8 mouse cellular contexts compared by ENCODE assay signal in the genomic region with DNA sequence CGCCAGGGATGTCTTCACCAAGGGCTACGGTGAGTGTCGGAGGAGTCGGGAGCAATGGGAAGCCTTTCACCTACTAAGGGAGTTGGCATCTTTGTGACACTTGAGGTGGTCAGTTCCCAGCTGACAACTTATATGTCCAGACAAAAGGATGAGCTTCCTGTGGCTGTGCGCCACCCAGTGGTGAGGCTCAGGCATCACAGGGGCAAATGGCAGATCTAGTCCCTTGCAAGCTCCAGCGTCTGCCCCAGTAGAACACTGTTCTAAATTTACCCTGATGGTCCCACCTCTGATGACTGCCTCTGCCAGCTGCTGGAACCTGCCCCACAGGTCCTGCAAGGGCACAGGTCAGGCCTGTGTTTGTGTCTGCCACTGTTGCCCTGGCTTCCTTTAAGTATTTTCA. TPM values are rescaled to one million over a fixed set of nuclear protein-coding genes. Genes with fewer than 3 reads are reported as not detected.
DNase-seq lines count a peak whose midpoint lies in the region; ATAC-seq and TF ChIP-seq lines count a peak whose summit lies in the region.

No protein-coding gene starts in this region.

- H3K36me3 ChIP-seq in kidney, postnatal 0 days (ENCODE audit: insufficient read depth, low read length): peaks cover 28% of the 10 kb centered on the region
- H3K36me3 ChIP-seq in stomach, embryonic 15.5 days: peaks cover 24% of the 10 kb centered on the region

- no peak overlapping the region for H3K4me2 ChIP-seq in kidney, postnatal 0 days (ENCODE audit: low read length)
- H3K4me2 ChIP-seq in stomach, embryonic 15.5 days: no peak overlapping the region

- no peak for ATAC-seq in cerebellum, adult (ENCODE audit: insufficient number of reproducible peaks, low FRiP score, low TSS enrichment)
- no peak for ATAC-seq in kidney, postnatal 0 days (replicated peaks; ENCODE audit: low FRiP score, low read depth)
- ATAC-seq in stomach, embryonic 15.5 days (ENCODE audit: insufficient read depth, low FRiP score, low read depth): peak; percentile 29; the same call in 1 of the 2 replicates

- peak; percentile 74 to 81 for DNase-seq in cerebellum, postnatal 10 days
- DNase-seq in A20 (ENCODE audit: low read depth, low spot score): peak; percentile 68
- peak; percentile 71 to 76 for DNase-seq in adrenal gland, postnatal 36 days
- DNase-seq in gastrocnemius, postnatal 25 days: peak; percentile 82
- peak; percentile 74 for DNase-seq in kidney, postnatal 0 days (ENCODE audit: low spot score)
- peak; percentile 59 for DNase-seq in mesoderm, embryonic 11.5 days (ENCODE audit: low read depth, low spot score)

- no peak overlapping the region for H3K4me3 ChIP-seq in kidney, postnatal 0 days (replicated peaks; ENCODE audit: low read depth, low read length)
- no peak overlapping the region for H3K4me3 ChIP-seq in stomach, embryonic 15.5 days (replicated peaks)

- no peak overlapping the region for H3K9ac ChIP-seq in kidney, postnatal 0 days (ENCODE audit: low read depth, low read length)
- H3K9ac ChIP-seq in stomach, embryonic 15.5 days: no peak overlapping the region

- H3K4me1 ChIP-seq in kidney, postnatal 0 days (replicated peaks; ENCODE audit: insufficient read depth, low read length): no peaks in the 10 kb centered on the region
- peaks cover 12% of the 10 kb centered on the region for H3K4me1 ChIP-seq in stomach, embryonic 15.5 days

- H3K27ac ChIP-seq in kidney, postnatal 0 days: no peak overlapping the region
- H3K27ac ChIP-seq in stomach, embryonic 15.5 days: no peak overlapping the region

- no peaks in the 10 kb centered on the region for H3K9me3 ChIP-seq in kidney, postnatal 0 days (replicated peaks; ENCODE audit: low read length)
- H3K9me3 ChIP-seq in stomach, embryonic 15.5 days: no peaks in the 10 kb centered on the region

- WGBS in kidney, postnatal 0 days: 48% methylated on average over 6 of the region's 6 CpGs
- 55% methylated on average over 6 of the region's 6 CpGs for WGBS in stomach, embryonic 15.5 days

- TF ChIP-seq CTCF in kidney, postnatal 0 days (IDR thresholded peaks at IDR 0.05; ENCODE audit: low read depth): peak; percentile 87

- no peaks in the 10 kb centered on the region for H3K27me3 ChIP-seq in kidney, postnatal 0 days (ENCODE audit: insufficient read depth, low read length)
- no peaks in the 10 kb centered on the region for H3K27me3 ChIP-seq in stomach, embryonic 15.5 days (replicated peaks)

RNA-seq across cellular contexts. Expression of gene Vdac1, which starts 13.7 kb away (rescaled TPM):
- 100 to 1,000 TPM; 433 to 439 TPM for total RNA-seq in adrenal gland, postnatal 36 days (2021)
- 1,000 to 10,000 TPM; 1,373 to 1,455 TPM for total RNA-seq in gastrocnemius, postnatal 25 days (2021)
- 355 and 398 TPM in 2 replicates for polyA plus RNA-seq in kidney, postnatal 0 days (2015; fragmentation: Nextera tagmentation; extraction: Ambion mirVana)
- 266 and 271 TPM in 2 replicates for polyA plus RNA-seq in stomach, embryonic 15.5 days (2015; fragmentation: Nextera tagmentation; extraction: Ambion mirVana)

RNA-seq across cellular contexts. Expression of gene 9530068E07Rik, which starts 21.9 kb away (rescaled TPM):
- 100 to 1,000 TPM; 156 to 165 TPM for total RNA-seq in adrenal gland, postnatal 36 days (2021)
- total RNA-seq in gastrocnemius, postnatal 25 days (2021): 10 to 100 TPM; 42.4 to 47.6 TPM
- 228 and 245 TPM in 2 replicates for polyA plus RNA-seq in kidney, postnatal 0 days (2015; fragmentation: Nextera tagmentation; extraction: Ambion mirVana)
- polyA plus RNA-seq in stomach, embryonic 15.5 days (2015; fragmentation: Nextera tagmentation; extraction: Ambion mirVana): 185 and 189 TPM in 2 replicates
